Mouse (Mus musculus) olfactory bulb, adult 2 months (tissue): ENCODE results near the gene Micall2. TPM values are rescaled to one million over a fixed set of nuclear protein-coding genes. Genes with fewer than 3 reads are reported as not detected.
"Not testable (repeated sequence)": the region's sequence is repeated elsewhere in the genome, so short reads cannot be mapped to it uniquely, and the experiment has no call there.

Source experiments
- H3K27ac ChIP-seq: fragments of 200-500 bp; 2 replicates; pipeline ENCODE4 v1.5.1; 2012; ENCODE audit warnings: low read depth, low read length; ENCODE audit not compliant: insufficient read depth
- H3K4me1 ChIP-seq: fragments of 200-500 bp; 2 replicates; pipeline ENCODE4 v1.6.1; 2012; ENCODE audit warnings: low read length; ENCODE audit not compliant: control insufficient read depth, insufficient read depth
- H3K4me3 ChIP-seq: fragments of 200-500 bp; 2 replicates; pipeline ENCODE4 v1.5.1; 2012; ENCODE audit warnings: mild to moderate bottlenecking, low read depth, low read length, moderate library complexity; ENCODE audit not compliant: insufficient read depth
- CTCF ChIP-seq: fragments of 200-500 bp; IDR thresholded peaks from 2 replicates; pipeline ENCODE4 v1.5.1; 2012; ENCODE audit warnings: low read depth, mild to moderate bottlenecking, low read length, moderate library complexity; ENCODE audit not compliant: insufficient read depth
- POLR2A ChIP-seq: fragments of 200-500 bp; IDR thresholded peaks from 2 replicates; pipeline ENCODE4 v1.6.1; 2012; ENCODE audit warnings: mild to moderate bottlenecking, low read depth, low read length, moderate library complexity; ENCODE audit not compliant: insufficient read depth
- WGBS: fragments of 180-500 bp; shearing (Covaris S2); methylation state at CpG from one replicate; pipeline ENCODE4 v1.1.7; 2018; 5-methylcytosine and 5-hydroxymethylcytosine counted together
- polyA plus RNA-seq: library from polyadenylated mRNA; stranded (reverse); fragments of >200 nt; gene quantifications from 2 replicates; pipeline ENCODE4 v1.2.4, GENCODE M21; 2012; ENCODE audit warnings: low replicate concordance; ENCODE audit not compliant: missing spikeins, insufficient read depth, insufficient read length

The Micall2 gene
- polyA plus RNA-seq, 1 experiment: not detected

GRCm38 (mm10) chr5:139718540-139718939 is 17.6 kb downstream of the Micall2 start:
- Histone ChIP-seq H3K4me1 (0 out of 2 replicates have a peak, but pooled peaks cover 6% of the 10 kb centered on the region), H3K27ac (no peak overlapping the region), H3K4me3 (no peak overlapping the region)
- TF ChIP-seq POLR2A: no peak
- no peak for TF ChIP-seq CTCF
- WGBS: 57% methylated on average over 6 of the region's 6 CpGs

- H3K4me3 ChIP-seq: no peak overlapping the region
- TF ChIP-seq POLR2A (no peak), CTCF (peak; percentile 56; the same call in 1 of the 2 replicates)
- WGBS: 100% methylated on average over 2 of the region's 2 CpGs
- 0 out of 2 replicates have a peak, but pooled peaks cover 6% of the 10 kb centered on the region for H3K4me1 ChIP-seq
- no peak overlapping the region for H3K27ac ChIP-seq
These were observed 18.4 kb downstream of the Micall2 start for GRCm38 (mm10) chr5:139717723-139718122.

- TF ChIP-seq CTCF (no peak), POLR2A (no peak)
- H3K4me1 ChIP-seq: no peaks in the 10 kb centered on the region
- 66% methylated on average over 10 of the region's 10 CpGs for WGBS
- no peak overlapping the region for H3K27ac ChIP-seq
- no peak overlapping the region for H3K4me3 ChIP-seq
These were observed 29.6 kb downstream of the Micall2 start for GRCm38 (mm10) chr5:139706496-139706895.

- 57% methylated on average over 2 of the region's 2 CpGs for WGBS
- no peak overlapping the region for H3K27ac ChIP-seq
- no peak overlapping the region for H3K4me3 ChIP-seq
- no peaks in the 10 kb centered on the region for H3K4me1 ChIP-seq
- TF ChIP-seq CTCF: no peak
- no peak for TF ChIP-seq POLR2A
These were observed 33.2 kb downstream of the Micall2 start for GRCm38 (mm10) chr5:139702905-139703304.

GRCm38 (mm10) chr5:139702236-139702635 is 33.9 kb downstream of the Micall2 start:
- no peak for TF ChIP-seq POLR2A
- no peak for TF ChIP-seq CTCF
- H3K27ac ChIP-seq: no peak overlapping the region
- no peaks in the 10 kb centered on the region for H3K4me1 ChIP-seq
- WGBS: 83% methylated on average over 10 of the region's 10 CpGs
- no peak overlapping the region for H3K4me3 ChIP-seq

- H3K4me3 ChIP-seq: no peak overlapping the region
- TF ChIP-seq POLR2A: no peak
- TF ChIP-seq CTCF: no peak
- H3K4me1 ChIP-seq: peaks cover 3% of the 10 kb centered on the region
- 86% methylated on average over 6 of the region's 6 CpGs for WGBS
- H3K27ac ChIP-seq: no peak overlapping the region
These were observed 39.2 kb downstream of the Micall2 start for GRCm38 (mm10) chr5:139696954-139697353.

- not testable (repeated sequence) for H3K4me1 ChIP-seq, H3K27ac ChIP-seq, H3K4me3 ChIP-seq
- 64% methylated on average over 3 of the region's 3 CpGs for WGBS
These were observed 40.3 kb downstream of the Micall2 start for GRCm38 (mm10) chr5:139695876-139696275.

GRCm38 (mm10) chr5:139694989-139695571 is 41.1 kb downstream of the Micall2 start:
- 9% methylated on average over 7 of the region's 7 CpGs for WGBS
- Histone ChIP-seq H3K27ac (no peak overlapping the region), H3K4me1 (peaks cover 3% of the 10 kb centered on the region), H3K4me3 (no peak overlapping the region)
- TF ChIP-seq POLR2A: no peak
- no peak for TF ChIP-seq CTCF

- no peak for TF ChIP-seq POLR2A
- no peak for TF ChIP-seq CTCF
- no peak overlapping the region for H3K27ac ChIP-seq
- H3K4me3 ChIP-seq: no peak overlapping the region
- WGBS: 29% methylated on average over 16 of the region's 16 CpGs
- H3K4me1 ChIP-seq: peaks cover 3% of the 10 kb centered on the region
These were observed 41.7 kb downstream of the Micall2 start for GRCm38 (mm10) chr5:139694292-139694988.

- Histone ChIP-seq H3K4me3 (no peak overlapping the region), H3K27ac (no peak overlapping the region), H3K4me1 (peaks cover 8% of the 10 kb centered on the region)
- WGBS: 81% methylated on average over 9 of the region's 9 CpGs
- TF ChIP-seq POLR2A: no peak
- TF ChIP-seq CTCF: no peak
These were observed 45.3 kb downstream of the Micall2 start for GRCm38 (mm10) chr5:139690791-139691190.
